Mouse (Mus musculus) CH12.LX (cell line): ENCODE measurements at regions not wholly inside any gene's neighbourhood (a gene's known extent, or its start where the extent isn't known, plus 50 kb on each side); places are given as distances from the start of the nearest gene placed in this dataset.

Source experiments
- BHLHE40 ChIP-seq: IDR thresholded peaks from 2 replicates; pipeline ENCODE4 v1.6.1; 2011; ENCODE audit warnings: mild to moderate bottlenecking, low read depth, low read length, improper control_type of control experiment
- CHD2 ChIP-seq: IDR thresholded peaks from 2 replicates; pipeline ENCODE4 v1.6.1; 2011; ENCODE audit warnings: low read length, improper control_type of control experiment
- CTCF ChIP-seq, 2 experiments: IDR thresholded peaks in 1 of 2; conservative IDR thresholded peaks in 1 of 2; 2 replicates each; pipeline ENCODE4 v1.5.1; 2011 to 2012; ENCODE audit warnings: low read depth in 2 of 2, low read length in 2 of 2, improper control_type of control experiment in 1 of 2, inconsistent platforms in 1 of 2, mild to moderate bottlenecking in 1 of 2, moderate library complexity in 1 of 2
- E2F4 ChIP-seq: IDR thresholded peaks from 2 replicates; pipeline ENCODE4 v1.6.1; 2011; ENCODE audit warnings: low read depth, low read length, improper control_type of control experiment; ENCODE audit not compliant: insufficient replicate concordance
- ETS1 ChIP-seq: conservative IDR thresholded peaks from 2 replicates; pipeline ENCODE4 v1.6.1; 2012; ENCODE audit warnings: low read depth, mild to moderate bottlenecking, inconsistent platforms, low read length, improper control_type of control experiment, moderate library complexity
- JUND ChIP-seq: conservative IDR thresholded peaks from 2 replicates; pipeline ENCODE4 v1.6.1; 2011; ENCODE audit warnings: low read depth, low read length, improper control_type of control experiment
- MAX ChIP-seq: IDR thresholded peaks from 2 replicates; pipeline ENCODE4 v1.6.1; 2011; ENCODE audit warnings: low read length, improper control_type of control experiment
- MEF2A ChIP-seq: IDR thresholded peaks from 2 replicates; pipeline ENCODE4 v1.6.1; 2014; ENCODE audit warnings: low read depth, mild to moderate bottlenecking, inconsistent platforms, low read length, improper control_type of control experiment, borderline replicate concordance
- NELFE ChIP-seq: IDR thresholded peaks from 2 replicates; pipeline ENCODE4 v1.6.1; 2011; ENCODE audit warnings: low read depth, low read length, improper control_type of control experiment
- POLR2A ChIP-seq: IDR thresholded peaks from 2 replicates; pipeline ENCODE4 v1.6.1; 2011; ENCODE audit warnings: low read depth, mild to moderate bottlenecking, improper control_type of control experiment, low read length
- TCF12 ChIP-seq: IDR thresholded peaks from 2 replicates; pipeline ENCODE4 v1.6.1; 2014; ENCODE audit warnings: low read depth, mild to moderate bottlenecking, inconsistent platforms, low read length, improper control_type of control experiment
- ZKSCAN1 ChIP-seq: IDR thresholded peaks from 2 replicates; pipeline ENCODE4 v1.6.1; 2012; ENCODE audit warnings: low read depth, inconsistent platforms, low read length, improper control_type of control experiment, borderline replicate concordance

DNA sequence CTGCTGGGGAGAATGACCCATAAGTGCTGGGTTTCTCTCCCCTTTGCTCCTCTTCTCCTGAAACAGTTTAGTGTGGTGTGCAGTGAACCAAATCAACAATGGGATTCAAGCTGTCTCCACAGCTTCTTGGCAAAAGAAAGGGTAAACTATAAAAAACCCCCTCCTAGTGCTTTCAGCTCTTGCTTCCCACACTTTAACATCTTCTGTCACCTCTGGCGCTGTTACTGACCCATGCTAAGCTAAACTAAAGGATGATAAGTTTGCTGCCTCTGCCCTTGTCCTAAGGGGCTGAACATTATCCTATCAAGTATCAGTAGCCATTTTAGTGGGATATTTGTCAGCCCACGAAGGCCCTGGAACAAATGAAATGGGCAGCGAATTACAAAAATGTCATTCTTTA lies 905.4 kb upstream of the Mms22l start:
- no peak for TF ChIP-seq POLR2A
- no peak for TF ChIP-seq TCF12
- no peak for TF ChIP-seq CHD2
- no peak for TF ChIP-seq JUND
- no peak for TF ChIP-seq CTCF (conservative IDR thresholded peaks at IDR 0.05 in 1 of 2, IDR thresholded peaks at IDR 0.05 in 1 of 2; ENCODE audit: low read depth in 2 of 2, low read length in 2 of 2)
- TF ChIP-seq BHLHE40 = no peak
- TF ChIP-seq ETS1 = no peak
- TF ChIP-seq MEF2A = no peak
- no peak for TF ChIP-seq E2F4
- no peak for TF ChIP-seq NELFE
- no peak for TF ChIP-seq MAX
- TF ChIP-seq ZKSCAN1 = no peak
